Mouse (Mus musculus) lung, adult 2 months (tissue): ENCODE data around the gene Col4a3.

Source experiments
- CTCF ChIP-seq: fragments of 200-500 bp; IDR thresholded peaks from 2 replicates; pipeline ENCODE4 v1.5.1; 2011; ENCODE audit warnings: mild to moderate bottlenecking, low read length, control low read depth; ENCODE audit not compliant: insufficient read depth
- POLR2A ChIP-seq: fragments of 200-500 bp; IDR thresholded peaks from 2 replicates; pipeline ENCODE4 v1.6.1; 2011; ENCODE audit warnings: low read depth, mild to moderate bottlenecking, control low read depth, low read length, borderline replicate concordance; ENCODE audit errors: extremely low read depth

- TF ChIP-seq POLR2A (no peak), CTCF (no peak)
These were observed 10.3 kb downstream of the Col4a3 start for GRCm38 (mm10) chr1:82596864-82597596.
